Mouse (Mus musculus): ENCODE data around the gene Olfr1348. TPM values are rescaled to one million over a fixed set of nuclear protein-coding genes. Genes with fewer than 3 reads are reported as not detected.

The Olfr1348 gene
- polyA plus RNA-seq, 1 experiment from 2014 or later, result not detected

Other genes with a start within 250 kb of the Olfr1348 start
- 11.5 and 11.6 TPM in 2 replicates for gene Zfp667, start 222.2 kb downstream of the Olfr1348 start, polyA plus RNA-seq (2015; fragmentation: Nextera tagmentation; extraction: Ambion mirVana)
- 5.9 and 6.2 TPM in 2 replicates for gene Zfp583, start 177.5 kb downstream of the Olfr1348 start, polyA plus RNA-seq (2015; fragmentation: Nextera tagmentation; extraction: Ambion mirVana)
- gene Gm3854, start 165.0 kb downstream of the Olfr1348 start, polyA plus RNA-seq (2015; fragmentation: Nextera tagmentation; extraction: Ambion mirVana), result 1.8 and 1.9 TPM in 2 replicates
- 2.2 and 4.2 TPM in 2 replicates for gene Zfp78, start 145.5 kb downstream of the Olfr1348 start, polyA plus RNA-seq (2015; fragmentation: Nextera tagmentation; extraction: Ambion mirVana)
- 9.5 and 10.0 TPM in 2 replicates for gene Zfp28, start 125.5 kb downstream of the Olfr1348 start, polyA plus RNA-seq (2015; fragmentation: Nextera tagmentation; extraction: Ambion mirVana)
- gene Smim17, start 110.0 kb downstream of the Olfr1348 start, polyA plus RNA-seq (2015; fragmentation: Nextera tagmentation; extraction: Ambion mirVana), result 0.26 and 0.44 TPM in 2 replicates
- gene Gm20715, start 98.5 kb downstream of the Olfr1348 start, polyA plus RNA-seq (2015; fragmentation: Nextera tagmentation; extraction: Ambion mirVana), result not detected in 2 replicates
- 0.16 TPM in 1 of 2 replicates, not detected in the other for gene Olfr1344, start 70.1 kb downstream of the Olfr1348 start, polyA plus RNA-seq (2015; fragmentation: Nextera tagmentation; extraction: Ambion mirVana)
- not detected in 2 replicates for gene Olfr1336, start 52.6 kb downstream of the Olfr1348 start, polyA plus RNA-seq (2015; fragmentation: Nextera tagmentation; extraction: Ambion mirVana)
- not detected in 2 replicates for gene Olfr1346, start 41.6 kb downstream of the Olfr1348 start, polyA plus RNA-seq (2015; fragmentation: Nextera tagmentation; extraction: Ambion mirVana)
- gene Olfr5, start 21.8 kb downstream of the Olfr1348 start, polyA plus RNA-seq (2015; fragmentation: Nextera tagmentation; extraction: Ambion mirVana), result not detected in 2 replicates
- not detected in 2 replicates for gene Olfr1347, start 9.0 kb downstream of the Olfr1348 start, polyA plus RNA-seq (2015; fragmentation: Nextera tagmentation; extraction: Ambion mirVana)
- gene Olfr1349, start 14.2 kb upstream of the Olfr1348 start, polyA plus RNA-seq (2015; fragmentation: Nextera tagmentation; extraction: Ambion mirVana), result 0.15 TPM in 1 of 2 replicates, not detected in the other
- gene Olfr1350, start 56.1 kb upstream of the Olfr1348 start, polyA plus RNA-seq (2015; fragmentation: Nextera tagmentation; extraction: Ambion mirVana), result 0.17 TPM in 1 of 2 replicates, not detected in the other
- 14.8 and 16.5 TPM in 2 replicates for gene Zim1, start 187.7 kb upstream of the Olfr1348 start, polyA plus RNA-seq (2015; fragmentation: Nextera tagmentation; extraction: Ambion mirVana)
- gene Peg3, start 221.7 kb upstream of the Olfr1348 start, polyA plus RNA-seq (2015; fragmentation: Nextera tagmentation; extraction: Ambion mirVana), result 213 and 237 TPM in 2 replicates
- 9.3 and 9.9 TPM in 2 replicates for gene Usp29, start 221.8 kb upstream of the Olfr1348 start, polyA plus RNA-seq (2015; fragmentation: Nextera tagmentation; extraction: Ambion mirVana)

Measured in embryonic facial prominence, embryonic 15.5 days (tissue).